Mouse (Mus musculus): Measurements from ENCODE around the gene Me3. TPM values are rescaled to one million over a fixed set of nuclear protein-coding genes. Genes with fewer than 3 reads are reported as not detected.
A peak's percentile ranks its signal among the peaks of the same experiment; 100 is the strongest.

Gene Me3
- polyA plus RNA-seq, 1 experiment from 2014 or later, result 3.5 TPM

- H3K4me3 ChIP-seq (ENCODE audit: low read depth, low read length), result no peak overlapping the region
- H3K4me1 ChIP-seq (replicated peaks; ENCODE audit: control insufficient read depth, insufficient read depth, low read length), result peaks cover 4% of the 10 kb centered on the region; the same call in 1 of the 2 replicates
- H3K9me3 ChIP-seq (ENCODE audit: control insufficient read depth), result no peaks in the 10 kb centered on the region
- TF ChIP-seq CTCF (IDR thresholded peaks at IDR 0.05; ENCODE audit: low read depth), result no peak
- no peak for ATAC-seq
- no peaks in the 10 kb centered on the region for H3K36me3 ChIP-seq (ENCODE audit: control insufficient read depth, insufficient read depth)
- no peak overlapping the region for H3K4me2 ChIP-seq (replicated peaks; ENCODE audit: low read depth)
- no peak overlapping the region for H3K27ac ChIP-seq (ENCODE audit: low read depth, low read length)
- H3K27me3 ChIP-seq (replicated peaks; ENCODE audit: control insufficient read depth, insufficient read depth, low read length), result no peaks in the 10 kb centered on the region
- 62% methylated on average over 6 of the region's 6 CpGs for whole genome bisulfite sequencing
- H3K9ac ChIP-seq (ENCODE audit: low read depth, low read length), result no peak overlapping the region
Observed at GRCm38 (mm10) chr7:89770021-89770420, 137.8 kb downstream of the Me3 start.

- Histone ChIP-seq H3K36me3 (ENCODE audit: control insufficient read depth, insufficient read depth) (no peaks in the 10 kb centered on the region), H3K9ac (ENCODE audit: low read depth, low read length) (no peak overlapping the region), H3K27me3 (replicated peaks; ENCODE audit: control insufficient read depth, insufficient read depth, low read length) (no peaks in the 10 kb centered on the region), H3K9me3 (ENCODE audit: control insufficient read depth) (no peaks in the 10 kb centered on the region), H3K4me3 (ENCODE audit: low read depth, low read length) (no peak overlapping the region), H3K4me2 (replicated peaks; ENCODE audit: low read depth) (0 out of 2 replicates have a peak overlapping the region, but pooled peaks have one; percentile 6), H3K4me1 (replicated peaks; ENCODE audit: control insufficient read depth, insufficient read depth, low read length) (peaks cover 4% of the 10 kb centered on the region; the same call in 1 of the 2 replicates), H3K27ac (ENCODE audit: low read depth, low read length) (no peak overlapping the region)
- ATAC-seq, result peak; percentile 16
- TF ChIP-seq CTCF (IDR thresholded peaks at IDR 0.05; ENCODE audit: low read depth), result no peak
- WGBS, result 35% methylated on average over 5 of the region's 5 CpGs
Observed at GRCm38 (mm10) chr7:89772906-89773305, 140.7 kb downstream of the Me3 start.

GRCm38 (mm10) chr7:89773352-89773921, 141.2 kb downstream of the Me3 start:
- Histone ChIP-seq H3K4me3 (ENCODE audit: low read depth, low read length) (no peak overlapping the region), H3K9me3 (ENCODE audit: control insufficient read depth) (no peaks in the 10 kb centered on the region), H3K4me2 (replicated peaks; ENCODE audit: low read depth) (peak overlapping the region; percentile 46), H3K4me1 (replicated peaks; ENCODE audit: control insufficient read depth, insufficient read depth, low read length) (peaks cover 4% of the 10 kb centered on the region; the same call in 1 of the 2 replicates), H3K36me3 (ENCODE audit: control insufficient read depth, insufficient read depth) (no peaks in the 10 kb centered on the region), H3K9ac (ENCODE audit: low read depth, low read length) (no peak overlapping the region), H3K27me3 (replicated peaks; ENCODE audit: control insufficient read depth, insufficient read depth, low read length) (no peaks in the 10 kb centered on the region), H3K27ac (ENCODE audit: low read depth, low read length) (peak overlapping the region; percentile 60; the same call in 1 of the 2 replicates)
- no peak for TF ChIP-seq CTCF (IDR thresholded peaks at IDR 0.05; ENCODE audit: low read depth)
- peak; percentile 94 for ATAC-seq
- WGBS, result 41% methylated on average over 3 of the region's 3 CpGs

GRCm38 (mm10) chr7:89773926-89774325, 141.7 kb downstream of the Me3 start:
- no peak for TF ChIP-seq CTCF (IDR thresholded peaks at IDR 0.05; ENCODE audit: low read depth)
- Histone ChIP-seq H3K4me2 (replicated peaks; ENCODE audit: low read depth) (peak overlapping the region; percentile 46), H3K9me3 (ENCODE audit: control insufficient read depth) (no peaks in the 10 kb centered on the region), H3K4me3 (ENCODE audit: low read depth, low read length) (no peak overlapping the region), H3K9ac (ENCODE audit: low read depth, low read length) (no peak overlapping the region), H3K27ac (ENCODE audit: low read depth, low read length) (peak overlapping the region; percentile 60; the same call in 1 of the 2 replicates), H3K36me3 (ENCODE audit: control insufficient read depth, insufficient read depth) (no peaks in the 10 kb centered on the region), H3K27me3 (replicated peaks; ENCODE audit: control insufficient read depth, insufficient read depth, low read length) (no peaks in the 10 kb centered on the region), H3K4me1 (replicated peaks; ENCODE audit: control insufficient read depth, insufficient read depth, low read length) (peaks cover 4% of the 10 kb centered on the region; the same call in 1 of the 2 replicates)
- WGBS, result 22% methylated on average over 2 of the region's 2 CpGs
- ATAC-seq, result no peak

- Histone ChIP-seq H3K36me3 (ENCODE audit: control insufficient read depth, insufficient read depth) (no peaks in the 10 kb centered on the region), H3K4me1 (replicated peaks; ENCODE audit: control insufficient read depth, insufficient read depth, low read length) (no peaks in the 10 kb centered on the region), H3K27ac (ENCODE audit: low read depth, low read length) (no peak overlapping the region), H3K4me3 (ENCODE audit: low read depth, low read length) (no peak overlapping the region), H3K9ac (ENCODE audit: low read depth, low read length) (no peak overlapping the region), H3K27me3 (replicated peaks; ENCODE audit: control insufficient read depth, insufficient read depth, low read length) (no peaks in the 10 kb centered on the region), H3K9me3 (ENCODE audit: control insufficient read depth) (no peaks in the 10 kb centered on the region), H3K4me2 (replicated peaks; ENCODE audit: low read depth) (no peak overlapping the region)
- no peak for TF ChIP-seq CTCF (IDR thresholded peaks at IDR 0.05; ENCODE audit: low read depth)
- WGBS, result 94% methylated on average over 2 of the region's 2 CpGs
- ATAC-seq, result no peak
Observed at GRCm38 (mm10) chr7:89775848-89776247, 143.7 kb downstream of the Me3 start.

GRCm38 (mm10) chr7:89781391-89781790, 149.2 kb downstream of the Me3 start:
- H3K27me3 ChIP-seq (replicated peaks; ENCODE audit: control insufficient read depth, insufficient read depth, low read length), result no peaks in the 10 kb centered on the region
- no peak overlapping the region for H3K9ac ChIP-seq (ENCODE audit: low read depth, low read length)
- H3K9me3 ChIP-seq (ENCODE audit: control insufficient read depth), result no peaks in the 10 kb centered on the region
- H3K4me1 ChIP-seq (replicated peaks; ENCODE audit: control insufficient read depth, insufficient read depth, low read length), result no peaks in the 10 kb centered on the region
- no peak overlapping the region for H3K4me3 ChIP-seq (ENCODE audit: low read depth, low read length)
- H3K27ac ChIP-seq (ENCODE audit: low read depth, low read length), result no peak overlapping the region
- ATAC-seq, result no peak
- H3K4me2 ChIP-seq (replicated peaks; ENCODE audit: low read depth), result no peak overlapping the region
- no peaks in the 10 kb centered on the region for H3K36me3 ChIP-seq (ENCODE audit: control insufficient read depth, insufficient read depth)
- WGBS, result 97% methylated on average over 1 of the region's 1 CpGs
- no peak for TF ChIP-seq CTCF (IDR thresholded peaks at IDR 0.05; ENCODE audit: low read depth)

Measured in intestine, postnatal 0 days (tissue).